Mouse (Mus musculus): Measurements from ENCODE around the gene Retn.

Gene Retn

DNA sequence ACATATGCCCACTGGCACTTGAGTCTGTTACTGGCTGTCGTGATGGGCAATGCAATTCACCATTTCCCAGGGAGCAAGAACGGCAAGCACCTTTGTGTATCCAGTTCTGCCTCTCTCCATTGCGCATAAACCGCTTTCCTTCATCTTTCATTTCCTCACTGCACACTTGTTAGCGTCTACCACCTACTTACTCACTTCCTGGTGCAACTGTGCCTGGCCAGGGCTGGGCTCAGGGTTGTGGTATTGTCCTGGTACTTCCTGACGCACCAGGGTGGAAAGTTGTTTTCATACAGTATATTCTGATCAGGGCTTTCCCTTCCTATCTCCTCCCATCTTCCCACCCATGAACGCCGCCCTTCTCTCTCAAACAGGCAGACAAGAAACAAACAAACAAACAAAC, 5.3 kb downstream of the Retn start:
- DNase-seq (ENCODE audit: low read depth, low spot score): no peak

DNA sequence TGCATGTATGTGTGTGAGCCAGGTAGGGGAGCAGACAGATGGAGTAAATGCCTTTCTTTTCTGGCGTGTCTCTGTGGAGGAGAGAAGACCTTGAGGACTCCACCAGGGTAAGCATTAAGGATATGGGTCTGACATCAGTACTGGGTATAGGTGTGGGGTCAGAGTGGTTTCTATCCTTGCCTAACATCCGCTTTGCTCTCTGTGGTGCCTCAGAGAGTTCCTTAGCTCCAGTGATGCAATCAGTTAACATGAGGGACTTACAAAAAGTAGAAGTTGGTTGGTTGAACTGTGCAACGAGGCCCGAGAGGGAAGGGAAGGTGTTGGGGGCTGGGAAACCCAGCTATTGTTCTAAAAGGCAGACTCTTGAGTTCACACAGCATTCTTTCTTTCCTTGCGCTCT, 8.8 kb downstream of the Retn start:
- no peak for DNase-seq (ENCODE audit: low read depth, low spot score)

DNA sequence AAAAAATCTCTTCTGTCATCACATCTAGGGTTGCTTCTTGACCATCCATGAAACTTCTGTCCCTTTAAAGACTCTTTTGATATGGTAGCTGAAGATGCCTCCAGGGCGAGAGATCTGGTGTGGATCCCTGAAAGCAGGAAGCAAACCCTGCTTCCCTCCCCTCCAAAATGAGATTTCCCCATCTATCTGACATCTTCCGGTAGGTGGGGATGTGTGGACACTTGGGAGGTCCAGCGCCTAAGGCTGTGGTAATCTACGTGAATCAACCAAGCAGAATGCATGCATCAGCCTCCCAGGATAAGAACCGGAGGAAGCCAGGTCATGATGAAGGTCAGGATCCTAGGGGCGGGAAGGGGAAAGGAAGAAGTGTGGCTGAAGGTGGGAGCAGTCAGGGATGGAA, 9.9 kb downstream of the Retn start, which contains the start of gene Mcemp1:
TSS of gene Mcemp1 (plus strand) at position 248 of the 400 bp plus-strand sequence.
- no peak for DNase-seq (ENCODE audit: low read depth, low spot score)

DNA sequence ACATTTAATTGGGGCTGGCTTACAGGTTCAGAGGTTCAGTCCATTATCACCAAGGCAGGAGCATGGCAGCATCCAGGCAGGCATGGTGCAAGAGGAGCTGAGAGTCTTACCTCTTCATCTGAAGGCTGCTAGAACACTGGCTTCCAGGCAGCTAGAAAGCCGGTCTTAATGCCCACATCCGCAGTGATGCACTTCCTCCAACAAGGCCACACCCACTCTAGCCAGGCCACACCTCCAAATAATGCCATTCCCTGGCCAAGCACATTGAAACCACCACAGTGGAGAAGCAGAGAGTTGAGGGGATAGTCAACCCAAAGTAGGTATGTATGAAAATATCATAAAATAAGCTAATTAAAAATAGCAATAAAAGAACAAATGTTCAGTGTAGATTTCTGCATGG, 14.8 kb downstream of the Retn start:
- DNase-seq (ENCODE audit: low read depth, low spot score): no peak

DNA sequence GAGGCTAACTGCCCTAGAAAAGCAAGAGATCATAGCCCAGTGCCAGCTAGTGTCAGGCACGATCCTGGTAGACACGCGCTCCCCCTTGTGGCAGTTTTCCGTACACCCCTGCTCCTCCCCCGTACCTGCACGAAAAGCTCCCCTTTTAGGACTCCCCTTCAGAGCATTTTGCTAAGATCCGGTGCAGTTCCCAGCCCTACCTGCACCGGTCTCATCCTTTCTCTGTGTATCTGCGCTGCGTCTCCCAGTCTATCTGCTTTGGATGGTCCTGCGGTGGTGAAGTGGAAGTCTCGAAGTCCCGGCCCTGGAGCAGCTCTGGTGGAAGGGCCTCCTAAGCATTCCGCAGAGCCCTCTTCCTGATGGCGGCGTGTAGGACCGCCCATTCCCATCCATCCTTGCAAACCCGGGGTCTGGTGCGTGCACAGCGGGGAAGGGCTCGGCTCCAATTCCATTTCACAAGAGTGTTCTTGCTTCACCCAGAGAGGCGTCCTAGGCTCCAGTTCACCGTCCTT, 16.5 kb downstream of the Retn start, which contains the start of gene Fcor:
TSS of gene Fcor (minus strand) at position 383 of the 512 bp plus-strand sequence.
- peak; percentile 86 for DNase-seq (ENCODE audit: low read depth, low spot score)

DNA sequence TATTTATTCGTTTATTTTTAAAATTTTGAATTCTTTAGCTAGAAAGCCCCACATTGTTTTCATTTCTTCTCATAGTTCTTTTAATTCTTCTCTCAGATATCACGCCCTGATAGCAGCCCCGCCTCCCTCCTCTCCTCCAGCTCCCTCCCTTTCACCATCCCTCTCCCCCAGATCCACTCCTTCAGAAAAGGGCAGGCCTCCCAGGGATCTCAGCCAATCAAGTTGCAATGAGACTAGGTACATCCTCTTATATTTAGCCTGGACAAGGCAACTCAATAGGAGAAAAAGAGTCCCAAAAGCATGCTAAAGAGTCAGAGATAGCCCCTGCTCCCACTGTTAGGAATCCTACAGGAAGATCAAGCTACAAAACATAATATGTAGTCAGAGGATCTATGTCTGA, 19.1 kb downstream of the Retn start:
- no peak for DNase-seq (ENCODE audit: low read depth, low spot score)

DNA sequence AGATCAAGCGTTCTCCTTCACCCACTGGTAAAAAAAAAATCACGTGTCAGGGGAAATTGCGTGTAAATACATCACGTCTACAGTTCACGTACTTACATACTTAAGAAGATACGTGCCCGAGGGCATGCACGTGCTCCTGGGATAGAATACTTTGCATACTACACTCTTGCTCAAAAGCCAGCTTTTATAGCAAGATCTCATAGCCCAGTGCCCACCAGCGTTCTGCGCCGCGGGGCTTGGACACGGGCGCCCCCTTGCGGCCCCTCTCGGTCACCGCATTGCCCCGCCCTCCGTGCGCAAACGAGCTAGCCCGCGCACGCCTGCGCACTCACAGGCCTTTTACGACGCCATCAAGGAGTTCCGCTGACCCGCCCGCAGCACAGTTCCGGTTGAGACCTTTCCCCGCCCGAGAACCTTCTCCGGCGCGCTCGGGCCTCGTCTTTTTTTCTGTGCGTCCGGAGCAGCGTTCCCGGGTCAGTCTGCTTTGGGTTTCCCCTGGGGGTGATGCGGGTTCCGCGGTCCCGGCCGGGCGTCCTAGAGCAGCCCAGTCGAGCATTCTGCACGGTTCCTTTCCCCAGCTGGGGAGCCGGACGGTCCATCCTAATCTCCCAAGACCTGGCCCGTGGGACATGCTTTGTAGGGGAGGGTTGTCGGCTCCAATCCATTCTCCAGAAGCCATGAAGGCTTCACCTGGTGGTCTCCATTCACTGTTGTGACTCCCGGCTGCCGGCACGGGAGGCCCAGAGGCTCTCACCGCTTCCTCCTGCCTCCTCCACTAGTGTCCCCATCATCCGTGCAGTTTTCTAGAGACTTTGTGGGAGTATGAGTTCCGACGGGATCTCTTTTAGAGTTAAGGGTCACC, 20.8 kb downstream of the Retn start, which contains the start of gene Trappc5:
TSS of gene Trappc5 (plus strand) at position 169 of the 862 bp plus-strand sequence.
- peak; percentile 95 for DNase-seq (ENCODE audit: low read depth, low spot score)

DNA sequence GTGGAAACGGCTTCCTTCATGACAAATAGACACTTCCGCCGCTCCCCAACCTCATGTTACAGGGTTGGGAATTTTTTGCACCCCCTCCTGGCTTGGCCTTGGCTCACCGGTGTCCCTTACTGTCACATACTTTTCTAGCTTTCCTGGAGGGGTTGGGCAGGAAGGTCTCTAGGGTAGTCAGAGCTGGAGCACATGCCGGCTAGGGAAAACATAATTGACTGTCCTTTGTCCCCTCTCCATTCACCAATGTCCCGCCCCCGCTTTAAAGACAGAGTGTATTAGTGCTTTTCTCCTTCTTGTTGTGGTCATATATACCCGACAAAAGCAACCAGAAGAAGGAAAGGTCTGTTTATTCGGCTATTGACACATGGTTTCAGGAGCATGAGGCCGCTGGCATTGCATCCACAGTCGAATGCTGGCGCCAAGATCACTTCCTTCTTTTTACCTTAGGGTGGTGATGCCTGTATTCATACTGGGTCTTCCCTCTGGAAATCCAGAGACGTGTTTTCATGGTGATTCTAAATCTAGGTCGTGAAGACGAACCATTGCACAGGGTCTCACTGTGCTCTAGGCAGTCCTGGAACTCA, 21.5 kb downstream of the Retn start:
- peak; percentile 25 for DNase-seq (ENCODE audit: low read depth, low spot score)

DNA sequence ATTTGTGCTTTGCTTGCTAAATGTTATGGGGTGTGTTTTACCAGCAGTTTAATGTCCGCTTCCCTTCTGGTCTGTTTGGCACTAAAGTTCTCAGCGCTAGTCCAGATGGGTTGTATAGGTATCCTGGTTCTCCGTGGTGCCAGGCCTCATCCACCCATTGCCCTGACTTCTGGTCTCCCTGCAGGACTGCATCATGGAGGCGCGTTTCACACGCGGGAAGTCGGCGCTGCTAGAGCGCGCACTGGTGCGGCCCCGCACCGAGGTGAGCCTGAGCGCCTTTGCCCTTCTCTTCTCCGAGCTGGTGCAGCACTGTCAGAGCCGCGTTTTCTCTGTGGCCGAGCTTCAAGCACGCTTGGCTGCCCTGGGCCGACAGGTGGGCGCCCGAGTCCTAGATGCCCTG, 23.3 kb downstream of the Retn start:
- no peak for DNase-seq (ENCODE audit: low read depth, low spot score)

DNA sequence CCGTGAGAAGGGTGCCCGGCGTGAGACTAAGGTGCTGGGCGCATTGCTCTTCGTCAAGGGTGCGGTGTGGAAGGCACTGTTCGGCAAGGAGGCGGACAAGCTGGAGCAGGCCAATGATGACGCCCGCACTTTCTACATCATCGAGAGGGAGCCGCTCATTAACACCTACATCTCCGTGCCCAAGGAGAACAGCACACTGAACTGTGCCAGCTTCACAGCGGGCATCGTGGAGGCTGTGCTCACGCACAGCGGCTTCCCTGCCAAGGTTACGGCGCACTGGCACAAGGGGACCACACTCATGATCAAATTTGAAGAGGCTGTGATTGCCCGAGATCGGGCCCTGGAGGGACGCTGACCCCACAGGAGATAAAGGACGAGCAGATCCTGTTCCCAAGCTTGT, 23.7 kb downstream of the Retn start:
- DNase-seq (ENCODE audit: low read depth, low spot score): no peak

DNA sequence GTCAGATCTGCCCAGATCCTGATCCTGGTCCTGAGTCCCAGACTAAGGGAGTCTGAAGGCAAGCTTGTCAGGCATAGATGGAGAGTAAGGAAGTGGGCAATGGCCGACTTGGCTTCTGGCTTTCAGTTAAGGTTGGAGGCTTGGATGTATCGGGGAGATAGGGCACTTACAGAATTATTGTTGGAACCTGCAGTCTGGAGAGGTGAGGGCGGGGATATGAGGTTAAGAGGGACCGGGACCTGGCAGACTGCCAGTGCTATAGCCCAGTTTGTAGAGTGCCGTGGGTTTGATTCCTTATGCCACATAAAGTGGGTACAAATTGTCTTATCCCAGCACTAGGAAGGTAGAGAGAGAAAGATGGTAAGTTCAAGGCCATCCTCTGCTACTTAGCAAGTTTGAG, 24.1 kb downstream of the Retn start:
- no peak for DNase-seq (ENCODE audit: low read depth, low spot score)

DNA sequence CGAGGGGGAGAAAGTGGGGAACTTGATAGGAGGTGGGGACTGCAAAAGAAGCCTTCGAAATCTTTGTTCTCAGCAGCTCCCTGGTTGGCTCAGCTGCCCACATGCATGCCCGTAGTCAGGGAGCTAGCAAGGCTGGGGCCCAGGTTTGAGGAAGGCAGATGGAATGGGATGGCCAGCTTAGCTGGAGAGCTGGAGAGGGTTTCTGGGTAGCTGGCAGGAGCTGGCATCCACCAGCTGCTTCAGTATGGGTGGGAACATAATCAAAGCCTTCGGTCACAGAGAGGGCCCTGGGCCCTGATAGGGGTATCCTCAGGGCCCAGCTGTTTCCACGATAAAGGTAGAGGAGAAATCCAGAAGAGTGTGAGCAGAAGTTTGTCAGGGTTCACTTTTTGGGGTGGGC, 26.9 kb downstream of the Retn start:
- no peak for DNase-seq (ENCODE audit: low read depth, low spot score)

DNA sequence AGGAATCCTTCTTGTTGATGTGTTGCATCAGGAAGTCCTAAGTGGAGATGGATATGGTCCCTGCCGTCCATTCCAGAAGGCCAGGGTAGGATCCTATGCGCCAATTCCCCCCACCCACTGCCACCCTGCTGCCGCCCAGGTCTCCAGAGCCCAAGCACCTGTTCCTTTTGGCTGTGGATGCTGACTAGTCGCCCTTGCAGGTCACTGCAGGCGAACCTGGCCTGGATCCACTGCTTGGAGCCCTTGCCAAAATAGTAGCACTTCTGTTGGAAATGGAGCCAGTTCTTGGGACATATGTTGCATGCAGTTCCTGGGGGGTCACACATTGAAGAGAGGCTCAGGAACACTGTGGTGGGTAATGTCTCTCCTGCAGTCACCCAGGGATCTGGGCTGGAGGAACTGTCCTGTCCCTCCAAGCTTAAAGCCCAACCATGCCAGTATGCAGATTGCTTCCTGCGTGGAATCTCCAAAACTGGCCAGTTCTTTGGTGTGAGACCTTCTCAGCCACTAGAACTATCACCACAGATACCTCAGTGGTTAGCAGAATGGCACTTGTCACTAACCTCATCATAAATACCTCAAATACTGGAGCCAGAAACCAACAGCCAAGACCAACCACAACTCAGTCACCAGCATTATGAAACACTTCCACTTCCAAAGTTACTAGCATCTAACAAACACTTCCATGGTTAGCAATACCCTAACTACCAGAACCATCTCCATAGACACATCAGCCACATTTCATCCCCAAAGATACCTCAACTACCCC, 28.0 kb downstream of the Retn start:
- DNase-seq (ENCODE audit: low read depth, low spot score): no peak

DNA sequence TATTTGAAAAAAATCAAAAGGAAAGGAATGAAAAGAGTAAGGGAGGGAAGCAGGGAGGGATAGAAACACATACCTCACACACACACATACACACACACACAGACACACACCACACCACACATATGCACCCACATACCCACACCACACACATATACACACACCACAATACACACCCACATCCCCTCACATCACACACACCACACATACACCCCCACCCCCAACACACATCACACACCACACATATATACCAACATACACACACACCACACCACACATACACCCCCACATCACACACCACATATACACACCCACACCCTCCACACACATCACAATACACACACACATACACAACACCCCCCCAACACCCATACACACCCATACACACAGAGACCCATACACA, 29.0 kb downstream of the Retn start:
- no peak for DNase-seq (ENCODE audit: low read depth, low spot score)

DNA sequence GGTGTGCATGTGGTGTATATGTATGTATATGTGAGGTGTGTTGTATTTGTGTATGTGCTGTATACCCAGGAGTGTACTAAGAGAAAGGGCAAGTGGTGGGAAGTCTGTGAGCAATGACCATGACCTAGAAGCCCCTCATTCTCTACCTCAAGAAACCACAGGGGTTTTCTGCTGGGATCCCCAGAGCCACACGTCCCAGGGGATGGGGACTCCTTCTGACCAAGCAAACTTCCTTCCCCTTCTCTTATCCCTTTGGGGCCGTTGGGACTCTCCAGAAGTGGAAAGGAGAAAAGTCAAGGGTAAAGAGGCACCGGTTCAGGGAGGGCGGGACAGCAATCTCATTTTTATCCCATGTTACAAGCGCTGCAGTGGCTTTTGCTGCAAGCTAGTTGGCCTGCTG, 29.9 kb downstream of the Retn start:
- DNase-seq (ENCODE audit: low read depth, low spot score): no peak

DNA sequence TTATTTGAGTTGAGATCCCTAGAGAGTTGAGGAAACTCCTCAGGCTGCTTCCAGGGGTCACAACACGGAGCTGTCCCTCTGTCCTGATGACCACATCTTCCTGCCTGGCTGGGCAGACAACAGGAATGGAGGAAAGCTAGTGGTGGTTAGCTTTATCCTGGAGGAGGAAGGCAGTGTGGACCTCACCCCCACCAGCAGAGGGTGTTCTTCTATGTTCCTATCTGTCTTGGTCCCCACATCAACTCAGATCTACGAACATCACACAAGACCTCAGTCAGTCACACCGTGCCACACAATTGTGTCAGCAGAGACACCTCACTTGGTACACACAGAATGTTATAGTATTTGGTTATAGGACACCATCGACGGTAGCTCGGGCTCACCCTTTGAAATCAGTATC, 32.0 kb downstream of the Retn start:
- DNase-seq (ENCODE audit: low read depth, low spot score): no peak

DNA sequence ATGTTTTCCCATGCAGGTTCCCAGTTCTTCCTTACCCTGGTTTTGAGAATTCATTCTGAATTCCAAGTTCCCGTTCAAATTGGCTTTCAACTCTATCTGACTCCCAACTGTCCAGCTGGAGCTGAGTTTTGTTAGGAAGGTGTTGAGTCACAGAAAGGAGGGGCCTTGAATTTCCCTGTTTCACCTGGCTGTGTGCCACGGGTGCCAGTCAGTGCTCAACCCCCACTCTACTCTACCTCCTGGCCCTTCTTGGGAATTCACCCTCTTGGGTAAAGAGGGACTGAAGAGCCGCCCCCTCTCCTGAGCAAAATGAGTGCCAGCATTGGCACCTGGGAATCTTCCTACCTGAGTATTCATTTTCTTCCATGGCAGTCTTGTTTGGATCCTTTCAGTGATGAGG, 35.2 kb downstream of the Retn start:
- no peak for DNase-seq (ENCODE audit: low read depth, low spot score)

DNA sequence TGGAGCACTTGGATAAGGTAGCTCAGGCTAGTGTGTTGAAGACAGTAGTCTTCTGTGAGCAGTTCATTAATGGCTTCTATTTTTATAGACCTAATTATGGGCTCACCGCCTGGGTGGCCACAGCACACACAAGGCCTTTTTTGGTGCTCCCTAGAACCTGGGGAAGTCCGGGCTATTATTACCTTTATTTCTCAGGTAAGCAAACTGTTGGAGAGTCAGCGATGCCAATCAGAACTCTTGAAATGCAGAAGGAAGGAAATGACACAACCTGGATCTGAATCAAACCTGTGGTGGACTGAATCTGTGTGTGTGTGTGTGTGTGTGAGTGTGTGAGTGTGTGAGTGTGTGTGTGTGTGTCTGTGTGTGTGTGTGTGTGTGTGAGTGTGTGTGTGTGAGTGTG, 38.6 kb downstream of the Retn start, which contains the start of gene Fcer2a:
TSS of gene Fcer2a (minus strand) at position 55 of the 400 bp plus-strand sequence.
- DNase-seq (ENCODE audit: low read depth, low spot score): no peak

DNA sequence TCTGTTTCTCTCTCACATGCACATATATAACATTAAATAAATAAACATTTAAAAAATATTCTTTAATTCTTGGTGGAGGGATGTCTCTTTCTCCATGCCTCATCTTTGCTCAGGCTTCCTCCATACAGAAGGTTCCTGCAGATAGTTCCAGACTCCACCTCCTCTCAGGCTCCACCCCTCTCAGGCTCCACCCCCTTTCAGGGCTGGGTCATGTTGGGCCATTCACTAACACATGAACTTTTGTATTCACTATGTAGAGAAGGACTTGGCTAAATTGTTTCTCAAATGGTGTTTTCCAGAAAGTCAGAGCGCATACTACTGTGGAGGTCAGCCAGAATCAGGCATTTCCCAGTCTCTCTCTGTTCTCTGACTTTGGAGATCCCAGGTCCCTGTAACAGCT, 45.9 kb downstream of the Retn start:
- DNase-seq (ENCODE audit: low read depth, low spot score): no peak

DNA sequence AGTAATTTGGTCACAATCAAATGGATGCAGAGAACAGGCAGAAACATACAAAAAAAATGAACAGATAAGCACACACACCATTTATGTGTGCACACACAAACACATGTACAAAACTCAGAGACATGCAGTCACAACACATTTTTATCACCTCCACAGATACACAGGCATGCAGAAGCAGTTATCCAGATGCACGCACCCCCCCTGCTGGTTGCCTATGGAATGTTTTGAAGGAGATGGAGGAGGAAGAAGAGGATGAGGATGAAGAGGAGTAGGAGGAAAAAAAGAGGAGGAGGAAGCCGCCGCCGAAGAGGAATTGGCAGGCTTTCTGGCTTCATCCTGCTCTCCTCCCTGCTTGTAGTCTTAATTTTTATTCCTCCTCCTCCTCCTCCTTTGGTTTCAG, 50.1 kb downstream of the Retn start:
- peak; percentile 5 for DNase-seq (ENCODE audit: low read depth, low spot score)

DNA sequence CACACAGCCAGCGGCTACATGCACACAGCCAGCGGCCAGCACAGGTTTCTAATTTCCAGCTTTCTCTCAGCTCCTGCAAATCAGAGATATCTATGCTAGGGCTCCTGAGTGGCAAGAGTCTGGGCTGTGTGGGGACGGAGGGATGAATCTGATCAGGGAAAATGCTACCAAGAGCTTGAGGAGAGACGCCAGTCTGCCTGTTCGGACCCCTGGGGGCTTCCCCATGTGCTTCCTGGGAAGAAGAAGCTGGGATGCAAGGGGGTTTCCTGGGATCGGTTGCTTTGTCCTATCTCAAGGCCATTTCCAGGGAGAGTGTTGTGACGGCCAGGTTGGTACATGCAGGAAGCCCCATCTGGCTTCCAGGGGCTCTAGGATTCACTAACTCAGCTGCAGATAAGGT, 52.0 kb downstream of the Retn start:
- DNase-seq (ENCODE audit: low read depth, low spot score): no peak

Measured in mesoderm, embryonic 11.5 days (tissue).